Mouse (Mus musculus) cortical plate, adult 2 months (tissue): ENCODE measurements around the gene Hebp1.

Source experiments
- CTCF ChIP-seq: fragments of 200-500 bp; IDR thresholded peaks from 2 replicates; pipeline ENCODE4 v1.5.1; 2011; ENCODE audit warnings: mild to moderate bottlenecking, control low read depth, low read length; ENCODE audit not compliant: insufficient read depth; ENCODE audit errors: extremely low read depth
- POLR2A ChIP-seq: fragments of 200-500 bp; IDR thresholded peaks from 2 replicates; pipeline ENCODE4 v1.6.1; 2011; ENCODE audit warnings: mild to moderate bottlenecking, low read length, control low read depth; ENCODE audit not compliant: insufficient read depth; ENCODE audit errors: extremely low read depth

DNA sequence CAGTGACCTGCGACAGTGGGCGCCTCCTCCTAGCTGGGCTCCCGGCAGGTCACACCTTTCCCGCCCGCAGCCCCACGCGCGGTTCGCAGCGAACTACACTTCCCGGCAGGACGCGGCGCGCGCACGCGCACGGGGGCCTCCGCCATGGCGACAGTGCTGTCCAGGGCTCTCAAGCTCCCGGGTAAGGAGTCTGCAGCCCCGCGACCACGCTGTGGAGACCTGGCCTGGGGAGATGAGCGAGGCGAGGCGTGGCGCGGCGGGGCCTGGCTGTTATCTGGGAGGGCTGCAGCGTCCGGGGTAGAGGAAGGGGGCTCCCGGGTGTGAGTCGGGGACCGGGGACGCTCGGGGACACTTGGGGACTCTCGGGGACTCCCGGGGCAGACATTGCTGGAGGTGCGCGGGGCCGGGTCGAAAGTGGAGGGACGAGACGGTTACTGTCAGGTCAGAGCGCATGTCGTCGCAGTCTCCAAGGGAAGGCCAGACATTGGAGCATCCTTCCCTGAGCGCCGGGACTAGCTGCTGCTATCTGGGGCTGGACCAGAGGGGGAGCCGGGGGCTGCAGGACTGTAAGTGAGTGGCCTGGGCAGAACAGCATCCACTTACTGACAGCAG is at the start of gene Hebp1, which contains the start of gene Fam234b:
- no peak for TF ChIP-seq CTCF
- TF ChIP-seq POLR2A: peak; percentile 58; the same call in 1 of the 2 replicates
